In the genomic region with DNA sequence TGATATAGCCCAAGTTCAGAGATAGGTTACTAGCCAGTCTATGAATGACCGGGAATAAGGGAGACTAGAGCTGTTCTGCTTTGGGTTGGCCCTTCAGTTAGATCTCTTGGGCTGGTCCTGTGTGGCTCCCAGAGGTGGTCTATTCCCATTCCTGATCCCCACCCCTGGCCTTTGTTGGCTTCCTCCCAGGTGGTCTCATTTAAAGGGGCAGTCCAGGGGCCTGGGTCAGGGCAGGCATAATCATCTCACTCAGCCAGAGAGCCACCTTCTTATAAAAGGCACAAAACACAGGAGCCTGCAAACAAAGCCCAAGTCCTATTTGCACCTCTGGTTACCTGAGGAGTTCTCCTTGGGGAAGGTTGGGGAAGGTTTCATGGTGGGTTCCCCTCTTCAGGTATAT, we compare ENCODE assay signal across 19 mouse cellular contexts.
DNase-seq lines count a peak whose midpoint lies in the region; TF ChIP-seq lines count a peak whose summit lies in the region.
"Had no signal": no experiment of that assay in that cellular context is flagged by ENCODE, and none has a peak within 500 bp of the region (broad histone marks: within the 10 kb centered on the region; RNA-seq: fewer than 3 reads in every experiment).

No protein-coding gene starts in this region.

- intact Hi-C loops in heart, postnatal 10 days (cut with DNase I): no loop called here

- DNase-seq in heart, embryonic 10.5 days (ENCODE audit: low spot score): peak; percentile 59
- DNase-seq in heart, postnatal 10 days: no peak
- DNase-seq in kidney, adult 2 months: no peak
- DNase-seq in kidney, postnatal 25 days: no peak
- no peak for DNase-seq in frontal cortex, postnatal 36 days (ENCODE audit: low spot score in 2 of 2)
- DNase-seq: adrenal gland, adult 2 months; adrenal gland, postnatal 10 days; adrenal gland, postnatal 25 days; cerebellum, adult 11 months; cerebellum, adult 18-20 months; cerebellum, adult 8-10 months; cerebellum, adult 9-11 months; cerebellum, postnatal 14 days; cerebellum, postnatal 36 days; embryo, embryonic 11 days; forebrain, postnatal 0 days had no signal

- 85% methylated on average over 1 of the region's 1 CpGs for WGBS in heart, embryonic 10.5 days
- WGBS in kidney, adult 2 months: 94% methylated on average over 1 of the region's 1 CpGs

- no peak for TF ChIP-seq CTCF in kidney, adult 2 months (conservative IDR thresholded peaks at IDR 0.05; ENCODE audit: insufficient read depth, insufficient read length, low read depth, low read length)

- no peak for TF ChIP-seq POLR2A in kidney, adult 2 months (IDR thresholded peaks at IDR 0.05; ENCODE audit: low read depth, low read length)

- H3K9me3 ChIP-seq in heart, embryonic 10.5 days: no peaks in the 10 kb centered on the region
- H3K9me3 ChIP-seq: embryonic facial prominence, embryonic 12.5 days; forebrain, embryonic 13.5 days; forebrain, embryonic 15.5 days had no signal

- H3K36me3 ChIP-seq in heart, embryonic 10.5 days: no peaks in the 10 kb centered on the region
- H3K36me3 ChIP-seq in kidney, adult 2 months (ENCODE audit: control insufficient read depth, insufficient read depth, low read length): no peaks in the 10 kb centered on the region
- H3K36me3 ChIP-seq: embryonic facial prominence, embryonic 12.5 days; forebrain, embryonic 15.5 days had no signal

- H3K4me1 ChIP-seq in heart, embryonic 10.5 days: peaks cover 18% of the 10 kb centered on the region
- H3K4me1 ChIP-seq in kidney, adult 2 months (ENCODE audit: control insufficient read depth, insufficient read depth, low read length): peaks cover 12% of the 10 kb centered on the region

- H3K27ac ChIP-seq in heart, embryonic 10.5 days: 0 out of 2 replicates have a peak overlapping the region, but pooled peaks have one; percentile 36
- H3K27ac ChIP-seq in kidney, adult 2 months (ENCODE audit: insufficient read depth, low read depth, low read length): 0 out of 2 replicates have a peak overlapping the region, but pooled peaks have one; percentile 1
- H3K27ac ChIP-seq: embryonic facial prominence, embryonic 12.5 days; forebrain, embryonic 13.5 days had no signal

- no peak overlapping the region for H3K4me3 ChIP-seq in heart, embryonic 10.5 days
- H3K4me3 ChIP-seq in kidney, adult 2 months (ENCODE audit: insufficient read depth, low read depth, low read length): no peak overlapping the region
- H3K4me3 ChIP-seq: embryonic facial prominence, embryonic 12.5 days; forebrain, embryonic 13.5 days; forebrain, embryonic 15.5 days had no signal

- no peaks in the 10 kb centered on the region for H3K27me3 ChIP-seq in heart, embryonic 10.5 days (ENCODE audit: insufficient read depth, poor library complexity, severe bottlenecking)
- no peaks in the 10 kb centered on the region for H3K27me3 ChIP-seq in kidney, adult 2 months (replicated peaks; ENCODE audit: control insufficient read depth, insufficient read depth, low read length)
- H3K27me3 ChIP-seq: embryonic facial prominence, embryonic 12.5 days; forebrain, embryonic 13.5 days; forebrain, embryonic 15.5 days had no signal
